Mouse (Mus musculus): Measurements from ENCODE around the gene Chd2.

DNA sequence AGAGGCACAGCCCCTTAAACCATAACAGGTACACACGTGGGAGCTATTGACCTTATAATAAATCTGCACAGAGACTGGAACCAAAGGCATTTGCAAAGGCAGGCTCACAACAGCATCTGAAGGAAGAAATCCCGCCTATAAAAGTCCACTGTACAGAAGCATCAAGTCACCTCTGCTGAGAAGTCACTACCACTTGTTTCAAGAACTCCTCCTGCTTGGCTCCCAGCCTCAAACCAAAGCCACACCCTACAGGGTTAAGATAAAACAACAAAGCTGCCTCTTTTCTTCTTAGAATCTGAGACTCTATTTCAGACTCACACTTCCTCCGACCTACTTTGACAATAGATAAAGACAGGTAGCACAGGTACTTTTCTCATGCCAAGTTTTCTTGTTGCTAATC, 62.1 kb downstream of the Chd2 start:
- TF ChIP-seq POLR2A (IDR thresholded peaks at IDR 0.05; ENCODE audit: low read depth, low read length) (no peak), CTCF (conservative IDR thresholded peaks at IDR 0.05; ENCODE audit: insufficient read depth, insufficient read length, low read depth, low read length) (no peak)

All from kidney, adult 2 months (tissue).